Mouse (Mus musculus): Measurements from ENCODE around the gene Dyrk2. TPM values are rescaled to one million over a fixed set of nuclear protein-coding genes. Genes with fewer than 3 reads are reported as not detected.

Gene Dyrk2
- total and polyA plus RNA-seq, 3 experiments = 7.1 to 9.5 TPM; not detected in 1

- Histone ChIP-seq H3K79me2 (ENCODE audit: control insufficient read depth, insufficient read depth, low read length, poor library complexity) (no peaks in the 10 kb centered on the region), H3K9ac (ENCODE audit: control insufficient read depth, low read depth, low read length, poor library complexity, severe bottlenecking) (no peak overlapping the region), H3K4me3 (ENCODE audit: control insufficient read depth in 1 of 2, insufficient read depth in 1 of 2, low read depth in 2 of 2, low read length in 2 of 2) (no peak overlapping the region), H3K27ac (ENCODE audit: control insufficient read depth, low read depth, low read length) (no peak overlapping the region), H3K36me3 (ENCODE audit: control insufficient read depth in 1 of 2, insufficient read depth in 2 of 2, low read length in 2 of 2) (no peaks in the 10 kb centered on the region), H3K9me3 (replicated peaks; ENCODE audit: insufficient read depth, low read length) (no peaks in the 10 kb centered on the region), H3K27me3 (ENCODE audit: control insufficient read depth in 1 of 2, insufficient read depth in 2 of 2, low read length in 2 of 2) (no peaks in the 10 kb centered on the region), H3K4me1 (ENCODE audit: control insufficient read depth in 1 of 2, insufficient read depth in 2 of 2, low read length in 2 of 2) (no peaks in the 10 kb centered on the region)
- no peak for DNase-seq (ENCODE audit: low read depth, low spot score)
- TF ChIP-seq CTCF (IDR thresholded peaks at IDR 0.05 in 2 of 3, conservative IDR thresholded peaks at IDR 0.05 in 1 of 3; ENCODE audit: control insufficient read depth in 1 of 3, insufficient read depth in 1 of 3, low read depth in 2 of 3, low read length in 3 of 3, poor library complexity in 1 of 3, severe bottlenecking in 1 of 3) (no peak), GATA1 (IDR thresholded peaks at IDR 0.05; ENCODE audit: low read depth, low read length) (no peak), NELFE (IDR thresholded peaks at IDR 0.05; ENCODE audit: low read depth, low read length) (no peak), USF2 (IDR thresholded peaks at IDR 0.05; ENCODE audit: borderline replicate concordance in 1 of 2, insufficient read depth in 1 of 2, low read depth in 1 of 2, low read length in 2 of 2) (no peak), CHD1 (IDR thresholded peaks at IDR 0.05; ENCODE audit: low read depth, low read length) (no peak), POLR2AphosphoS5 (IDR thresholded peaks at IDR 0.05; ENCODE audit: borderline replicate concordance, low read depth, low read length) (no peak)
Observed at GRCm38 (mm10) chr10:118852554-118852953, 17.5 kb downstream of the Dyrk2 start.

DNA sequence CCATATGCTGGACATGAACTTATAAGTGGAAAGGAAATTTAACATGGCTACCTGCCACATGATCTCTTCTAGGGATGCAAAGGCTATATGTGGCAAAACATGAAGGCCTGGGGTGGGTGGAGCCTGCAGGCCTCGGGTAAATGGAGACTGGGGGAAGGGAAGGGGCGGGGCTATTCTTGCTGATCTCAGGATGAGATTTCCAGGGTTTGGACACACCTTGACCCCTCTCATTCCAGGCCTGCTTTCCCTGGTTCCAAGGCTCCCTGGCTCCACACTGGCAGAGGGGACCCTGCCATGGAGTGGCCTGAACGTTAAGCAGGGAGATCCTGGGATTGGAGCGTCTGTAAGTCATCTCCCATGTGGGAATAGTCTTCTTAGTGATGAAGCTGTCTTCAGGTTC lies 21.5 kb downstream of the Dyrk2 start:
- no peak for DNase-seq (ENCODE audit: low read depth, low spot score)
- H3K27ac ChIP-seq (ENCODE audit: control insufficient read depth, low read depth, low read length) = no peak overlapping the region
- H3K4me1 ChIP-seq (ENCODE audit: control insufficient read depth in 1 of 2, insufficient read depth in 2 of 2, low read length in 2 of 2) = no peaks in the 10 kb centered on the region
- no peaks in the 10 kb centered on the region for H3K79me2 ChIP-seq (ENCODE audit: control insufficient read depth, insufficient read depth, low read length, poor library complexity)
- H3K9ac ChIP-seq (ENCODE audit: control insufficient read depth, low read depth, low read length, poor library complexity, severe bottlenecking) = no peak overlapping the region
- H3K36me3 ChIP-seq (ENCODE audit: control insufficient read depth in 1 of 2, insufficient read depth in 2 of 2, low read length in 2 of 2) = no peaks in the 10 kb centered on the region
- H3K4me3 ChIP-seq (ENCODE audit: control insufficient read depth in 1 of 2, insufficient read depth in 1 of 2, low read depth in 2 of 2, low read length in 2 of 2) = no peak overlapping the region
- no peaks in the 10 kb centered on the region for H3K9me3 ChIP-seq (replicated peaks; ENCODE audit: insufficient read depth, low read length)
- TF ChIP-seq ETS1 (IDR thresholded peaks at IDR 0.05; ENCODE audit: low read depth, low read length) (no peak), MYC (IDR thresholded peaks at IDR 0.05; ENCODE audit: low read depth, low read length) (no peak), POLR2AphosphoS2 (IDR thresholded peaks at IDR 0.05; ENCODE audit: low read length) (no peak), GATA1 (IDR thresholded peaks at IDR 0.05; ENCODE audit: low read depth, low read length) (no peak), ZC3H11A (IDR thresholded peaks at IDR 0.05; ENCODE audit: low read depth, low read length) (no peak), MYB (IDR thresholded peaks at IDR 0.05; ENCODE audit: low read depth, low read length) (no peak), ZNF384 (IDR thresholded peaks at IDR 0.05; ENCODE audit: low read depth, low read length) (no peak), ELF1 (IDR thresholded peaks at IDR 0.05; ENCODE audit: low read depth, low read length) (no peak), MAFK (IDR thresholded peaks at IDR 0.05; ENCODE audit: borderline replicate concordance, low read depth, low read length) (no peak), HCFC1 (IDR thresholded peaks at IDR 0.05; ENCODE audit: low read depth, low read length) (no peak), TBP (IDR thresholded peaks at IDR 0.05; ENCODE audit: low read depth, low read length) (no peak), MXI1 (IDR thresholded peaks at IDR 0.05; ENCODE audit: low read depth, low read length) (no peak)
- no peaks in the 10 kb centered on the region for H3K27me3 ChIP-seq (ENCODE audit: control insufficient read depth in 1 of 2, insufficient read depth in 2 of 2, low read length in 2 of 2)
